Mouse (Mus musculus): Measurements from ENCODE around the gene Slc35c2.

The Slc35c2 gene

GRCm38 (mm10) chr2:165311577-165311976 is 23.9 kb upstream of the Slc35c2 start:
- no peak for DNase-seq

- no peak for DNase-seq
Observed at GRCm38 (mm10) chr2:165310818-165311425, 23.3 kb upstream of the Slc35c2 start.

GRCm38 (mm10) chr2:165307801-165308200 is 20.1 kb upstream of the Slc35c2 start:
- peak; percentile 52 for DNase-seq

- no peak for DNase-seq
Observed at GRCm38 (mm10) chr2:165305438-165305837, 17.8 kb upstream of the Slc35c2 start.

- DNase-seq: no peak
Observed at GRCm38 (mm10) chr2:165304819-165305218, 17.1 kb upstream of the Slc35c2 start.

- DNase-seq: no peak
Observed at GRCm38 (mm10) chr2:165303354-165304012, 15.8 kb upstream of the Slc35c2 start.

- DNase-seq: no peak
Observed at GRCm38 (mm10) chr2:165301409-165301808, 13.7 kb upstream of the Slc35c2 start.

- DNase-seq: no peak
Observed at GRCm38 (mm10) chr2:165300885-165301284, 13.2 kb upstream of the Slc35c2 start.

GRCm38 (mm10) chr2:165300424-165300823 is 12.8 kb upstream of the Slc35c2 start:
- DNase-seq: no peak

GRCm38 (mm10) chr2:165297429-165297828 is 9.8 kb upstream of the Slc35c2 start:
- peak; percentile 65 for DNase-seq

- DNase-seq: peak; percentile 44
Observed at GRCm38 (mm10) chr2:165296571-165296970, 8.9 kb upstream of the Slc35c2 start.

GRCm38 (mm10) chr2:165288315-165289031 is 804 bp upstream of the Slc35c2 start:
- DNase-seq: peak; percentile 80

GRCm38 (mm10) chr2:165286361-165287201 is 1.1 kb downstream of the Slc35c2 start:
- DNase-seq: no peak

- no peak for DNase-seq
Observed at GRCm38 (mm10) chr2:165285621-165286020, 2.0 kb downstream of the Slc35c2 start.

- DNase-seq: no peak
Observed at GRCm38 (mm10) chr2:165285034-165285433, 2.6 kb downstream of the Slc35c2 start.

GRCm38 (mm10) chr2:165284377-165284776 is 3.3 kb downstream of the Slc35c2 start:
- no peak for DNase-seq

- DNase-seq: no peak
Observed at GRCm38 (mm10) chr2:165283644-165284043, 4.0 kb downstream of the Slc35c2 start.

- DNase-seq: no peak
Observed at GRCm38 (mm10) chr2:165281779-165282311, 5.8 kb downstream of the Slc35c2 start.

GRCm38 (mm10) chr2:165279351-165279750 is 8.3 kb downstream of the Slc35c2 start:
- no peak for DNase-seq

- no peak for DNase-seq
Observed at GRCm38 (mm10) chr2:165277188-165277740, 10.4 kb downstream of the Slc35c2 start.

GRCm38 (mm10) chr2:165275824-165276223 is 11.8 kb downstream of the Slc35c2 start:
- peak; percentile 85 for DNase-seq

GRCm38 (mm10) chr2:165275124-165275640 is 12.5 kb downstream of the Slc35c2 start:
- no peak for DNase-seq
